Mouse (Mus musculus): ENCODE results near the gene Wdr44.

GRCm38 (mm10) chrX:23677511-23677910, 15.3 kb upstream of the Wdr44 start:
- TF ChIP-seq EP300 (IDR thresholded peaks at IDR 0.05) (no peak), CTCF (IDR thresholded peaks at IDR 0.05) (no peak)
